8 mouse cellular contexts compared by ENCODE assay signal in genomic region chr11:59163255-59164236, GRCm38 (mm10). TPM values are rescaled to one million over a fixed set of nuclear protein-coding genes. Genes with fewer than 3 reads are reported as not detected.
DNase-seq lines count a peak whose midpoint lies in the region; ATAC-seq and TF ChIP-seq lines count a peak whose summit lies in the region.

Gene Iba57 (minus strand): TSS chr11:59163739.

- H3K36me3 ChIP-seq in heart, embryonic 12.5 days, result peaks cover 10% of the 10 kb centered on the region
- no peaks in the 10 kb centered on the region for H3K36me3 ChIP-seq in kidney, postnatal 0 days (ENCODE audit: insufficient read depth, low read length)
- H3K36me3 ChIP-seq in liver, embryonic 11.5 days (ENCODE audit: control insufficient read depth, insufficient read depth, low read length), result peaks cover 2% of the 10 kb centered on the region
- peaks cover under 1% of the 10 kb centered on the region; the same call in 1 of the 2 replicates for H3K36me3 ChIP-seq in stomach, embryonic 14.5 days (ENCODE audit: control insufficient read depth, insufficient read depth, low read length)

- peak within 1 kb of the TSS; percentile 67 for H3K4me2 ChIP-seq in heart, embryonic 12.5 days
- H3K4me2 ChIP-seq in kidney, postnatal 0 days (ENCODE audit: low read length), result peak within 1 kb of the TSS; percentile 56
- H3K4me2 ChIP-seq in liver, embryonic 11.5 days, result peak within 1 kb of the TSS; percentile 92
- H3K4me2 ChIP-seq in stomach, embryonic 14.5 days (replicated peaks; ENCODE audit: low read depth, low read length), result peak within 1 kb of the TSS; percentile 57

- H3K27me3 ChIP-seq in heart, embryonic 12.5 days (replicated peaks), result no peaks in the 10 kb centered on the region
- H3K27me3 ChIP-seq in kidney, postnatal 0 days (ENCODE audit: insufficient read depth, low read length), result no peaks in the 10 kb centered on the region
- H3K27me3 ChIP-seq in liver, embryonic 11.5 days (replicated peaks; ENCODE audit: control insufficient read depth, insufficient read depth, low read length), result no peaks in the 10 kb centered on the region
- no peaks in the 10 kb centered on the region for H3K27me3 ChIP-seq in stomach, embryonic 14.5 days (ENCODE audit: control insufficient read depth, insufficient read depth, low read length)

- peak within 1 kb of the TSS; percentile 100 for H3K27ac ChIP-seq in heart, embryonic 12.5 days (ENCODE audit: poor library complexity, severe bottlenecking)
- H3K27ac ChIP-seq in kidney, postnatal 0 days, result peak within 1 kb of the TSS; percentile 100
- peak within 1 kb of the TSS; percentile 100 for H3K27ac ChIP-seq in liver, embryonic 11.5 days (ENCODE audit: low read depth, low read length)
- H3K27ac ChIP-seq in stomach, embryonic 14.5 days (ENCODE audit: low read length), result peak within 1 kb of the TSS; percentile 98

- no peaks in the 10 kb centered on the region for H3K9me3 ChIP-seq in heart, embryonic 12.5 days (replicated peaks)
- H3K9me3 ChIP-seq in kidney, postnatal 0 days (replicated peaks; ENCODE audit: low read length), result no peaks in the 10 kb centered on the region
- H3K9me3 ChIP-seq in liver, embryonic 11.5 days (ENCODE audit: control insufficient read depth, low read length), result no peaks in the 10 kb centered on the region
- H3K9me3 ChIP-seq in stomach, embryonic 14.5 days (ENCODE audit: control insufficient read depth, low read depth, low read length), result no peaks in the 10 kb centered on the region

- 2% methylated on average over 68 of the region's 68 CpGs for WGBS in heart, embryonic 12.5 days
- 2% methylated on average over 57 of the region's 68 CpGs for WGBS in kidney, postnatal 0 days
- 2% methylated on average over 68 of the region's 68 CpGs for WGBS in liver, embryonic 11.5 days
- 3% methylated on average over 63 of the region's 68 CpGs for WGBS in stomach, embryonic 14.5 days

- peak; percentile 39 for TF ChIP-seq CTCF in kidney, postnatal 0 days (IDR thresholded peaks at IDR 0.05; ENCODE audit: low read depth)

- peak; percentile 76 for ATAC-seq in erythroblast, adult 5-6 weeks (replicated peaks; ENCODE audit: low FRiP score, poor library complexity, severe bottlenecking)
- peak; percentile 98 for ATAC-seq in heart, embryonic 12.5 days (ENCODE audit: insufficient number of reproducible peaks, low FRiP score)
- ATAC-seq in kidney, postnatal 0 days (replicated peaks; ENCODE audit: low FRiP score, low read depth), result peak; percentile 97
- peak; percentile 91 for ATAC-seq in liver, embryonic 11.5 days (replicated peaks; ENCODE audit: low FRiP score)
- ATAC-seq in stomach, embryonic 14.5 days (ENCODE audit: insufficient number of reproducible peaks, insufficient read depth, low FRiP score, low read depth), result peak; percentile 98

- DNase-seq in B cell, adult 2 months, result peak; percentile 95 to 97
- peak; percentile 100 for DNase-seq in brain, adult 2 months (ENCODE audit: low read depth, low spot score)
- peak; percentile 98 for DNase-seq in kidney, postnatal 0 days (ENCODE audit: low spot score)
- DNase-seq in liver, embryonic 11.5 days (ENCODE audit: low spot score), result peak; percentile 96
- DNase-seq in naive thymus-derived CD4-positive, alpha-beta T cell, adult 2 months (ENCODE audit: low read depth), result peak; percentile 98

- peaks cover 31% of the 10 kb centered on the region for H3K4me1 ChIP-seq in heart, embryonic 12.5 days (replicated peaks)
- peaks cover 7% of the 10 kb centered on the region for H3K4me1 ChIP-seq in kidney, postnatal 0 days (replicated peaks; ENCODE audit: insufficient read depth, low read length)
- peaks cover 30% of the 10 kb centered on the region for H3K4me1 ChIP-seq in liver, embryonic 11.5 days (replicated peaks; ENCODE audit: control insufficient read depth, insufficient read depth, low read length)
- 0 out of 2 replicates have a peak, but pooled peaks cover 5% of the 10 kb centered on the region for H3K4me1 ChIP-seq in stomach, embryonic 14.5 days (ENCODE audit: control insufficient read depth, insufficient read depth, low read length)

- H3K4me3 ChIP-seq in heart, embryonic 12.5 days, result peak within 1 kb of the TSS; percentile 86
- peak within 1 kb of the TSS; percentile 72 for H3K4me3 ChIP-seq in kidney, postnatal 0 days (replicated peaks; ENCODE audit: low read depth, low read length)
- H3K4me3 ChIP-seq in liver, embryonic 11.5 days (ENCODE audit: low read depth, low read length), result peak within 1 kb of the TSS; percentile 77
- peak within 1 kb of the TSS; percentile 62 for H3K4me3 ChIP-seq in stomach, embryonic 14.5 days (ENCODE audit: low read depth, low read length)

- peak within 1 kb of the TSS; percentile 93 for H3K9ac ChIP-seq in heart, embryonic 12.5 days
- peak within 1 kb of the TSS; percentile 88 for H3K9ac ChIP-seq in kidney, postnatal 0 days (ENCODE audit: low read depth, low read length)
- peak within 1 kb of the TSS; percentile 94 for H3K9ac ChIP-seq in liver, embryonic 11.5 days (ENCODE audit: low read depth, low read length)
- H3K9ac ChIP-seq in stomach, embryonic 14.5 days (replicated peaks; ENCODE audit: low read depth, low read length), result peak within 1 kb of the TSS; percentile 77

RNA-seq across cellular contexts. Expression of gene Iba57, which starts in this region (rescaled TPM):
- total RNA-seq in erythroblast, adult 5-6 weeks (2015; ENCODE audit: low replicate concordance), result 11.5 and 30.7 TPM in 2 replicates
- total RNA-seq in erythroblast, adult 5-6 weeks (2017; ENCODE audit: low replicate concordance), result 64.1 and 74.6 TPM in 2 replicates
- 7.3 and 7.8 TPM in 2 replicates for polyA plus RNA-seq in heart, embryonic 12.5 days (2016; fragmentation: Nextera tagmentation; extraction: Ambion mirVana)
- 6.5 and 6.9 TPM in 2 replicates for polyA plus RNA-seq in kidney, postnatal 0 days (2015; fragmentation: Nextera tagmentation; extraction: Ambion mirVana)
- polyA plus RNA-seq in liver, embryonic 11.5 days (2014; fragmentation: Nextera tagmentation; extraction: Ambion mirVana), result 6.8 and 6.9 TPM in 2 replicates
- polyA plus RNA-seq in stomach, embryonic 14.5 days (2014; fragmentation: Nextera tagmentation; extraction: Ambion mirVana), result 1.8 and 2.6 TPM in 2 replicates

Comparison
In these comparisons a context has a peak if more than half of its experiments do, and no peak if none do; other contexts are left out.
1. Peak in every context shown above with its lines: DNase-seq, ATAC-seq, H3K4me3 ChIP-seq and H3K27ac ChIP-seq.